Mouse (Mus musculus) ES-CJ7 (cell line): ENCODE measurements around the gene Foxn3.

Experiments
- DNase-seq: peaks from one replicate; pipeline ENCODE4 v3.0.0; 2011; ENCODE audit warnings: low read depth, low spot score

The Foxn3 gene

GRCm38 (mm10) chr12:99415538-99415937 lies 147.8 kb downstream of the Foxn3 start:
- DNase-seq: no peak

DNA sequence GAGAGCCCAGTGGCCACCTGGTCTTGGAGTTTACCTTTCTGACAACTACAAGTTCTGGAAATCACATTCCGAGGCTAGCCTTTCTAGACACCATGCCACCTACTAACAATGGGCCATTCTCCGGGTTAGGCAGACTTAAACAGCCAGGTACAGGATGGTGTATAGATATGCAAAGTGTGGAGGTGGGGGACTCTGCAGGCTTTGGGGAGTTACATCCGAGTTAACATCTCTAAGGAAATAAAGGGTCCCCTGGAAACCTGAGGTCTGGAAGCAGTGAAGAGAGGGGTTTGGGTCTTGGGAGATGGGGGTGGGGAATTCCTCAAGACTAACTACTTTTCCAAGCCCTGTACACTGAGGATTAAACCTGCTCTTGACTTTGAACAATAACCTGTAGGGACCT lies 150.9 kb downstream of the Foxn3 start:
- DNase-seq: peak; percentile 92

GRCm38 (mm10) chr12:99412034-99412433 lies 151.3 kb downstream of the Foxn3 start:
- DNase-seq: peak; percentile 67

- no peak for DNase-seq
Observed at GRCm38 (mm10) chr12:99408651-99409050, 154.7 kb downstream of the Foxn3 start.

DNA sequence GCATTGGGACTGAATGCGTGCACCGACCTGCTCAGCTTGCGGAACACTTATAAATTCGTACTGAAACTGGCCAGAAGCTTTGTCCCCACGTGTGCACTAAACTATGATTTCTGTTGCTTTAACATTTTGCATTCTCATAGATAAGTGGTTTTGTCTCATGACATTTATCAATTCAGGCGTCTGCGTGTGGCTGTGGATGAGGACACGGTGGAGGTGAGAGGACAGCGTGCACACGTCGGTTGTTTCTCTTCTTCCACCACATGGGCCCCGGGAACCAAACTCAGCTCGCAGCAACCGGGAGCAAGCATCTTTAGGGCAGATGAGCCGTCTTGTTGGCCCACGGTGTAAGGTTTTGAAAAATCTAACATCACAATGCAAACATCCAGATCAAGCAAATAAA lies 155.3 kb downstream of the Foxn3 start:
- no peak for DNase-seq

DNA sequence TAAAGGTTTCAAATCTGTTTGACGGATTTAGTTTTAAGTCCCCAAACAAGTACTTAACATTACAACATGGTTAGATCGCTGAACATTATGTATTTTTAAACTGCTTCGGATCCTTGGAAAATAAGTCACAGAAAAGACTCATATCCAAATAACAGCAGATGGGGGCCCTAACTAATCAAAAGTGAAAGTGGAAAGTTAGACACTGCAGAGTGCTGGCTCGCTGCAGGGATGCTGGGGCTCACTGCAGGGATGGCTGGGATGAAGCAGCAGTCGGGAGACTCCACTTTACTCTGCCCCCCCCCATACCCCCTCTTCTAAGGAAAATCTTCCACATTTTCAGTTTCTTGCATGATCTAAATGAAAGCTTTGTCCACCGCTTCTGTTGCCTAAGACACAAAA lies 156.1 kb downstream of the Foxn3 start:
- DNase-seq: no peak

GRCm38 (mm10) chr12:99406697-99407317 lies 156.6 kb downstream of the Foxn3 start:
- DNase-seq: no peak

DNA sequence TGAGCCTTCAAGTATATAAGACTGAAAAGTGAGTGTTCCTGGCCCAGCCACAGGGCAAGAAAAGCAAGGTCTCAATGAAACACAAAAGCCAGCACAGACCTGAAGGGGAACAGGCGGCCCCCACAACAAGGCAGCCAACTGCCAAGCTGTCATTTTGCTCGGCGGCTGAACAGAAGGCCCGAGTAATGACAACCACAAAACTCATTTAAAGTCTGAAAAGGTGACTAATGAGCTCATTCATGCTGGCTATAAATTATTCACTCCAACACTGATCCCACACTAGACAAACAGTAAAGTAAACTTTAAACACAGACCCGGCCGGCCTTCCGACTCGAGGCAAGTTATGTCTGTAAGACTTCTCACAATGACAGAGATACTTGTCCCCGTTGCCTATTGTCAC lies 157.1 kb downstream of the Foxn3 start:
- DNase-seq: no peak

DNA sequence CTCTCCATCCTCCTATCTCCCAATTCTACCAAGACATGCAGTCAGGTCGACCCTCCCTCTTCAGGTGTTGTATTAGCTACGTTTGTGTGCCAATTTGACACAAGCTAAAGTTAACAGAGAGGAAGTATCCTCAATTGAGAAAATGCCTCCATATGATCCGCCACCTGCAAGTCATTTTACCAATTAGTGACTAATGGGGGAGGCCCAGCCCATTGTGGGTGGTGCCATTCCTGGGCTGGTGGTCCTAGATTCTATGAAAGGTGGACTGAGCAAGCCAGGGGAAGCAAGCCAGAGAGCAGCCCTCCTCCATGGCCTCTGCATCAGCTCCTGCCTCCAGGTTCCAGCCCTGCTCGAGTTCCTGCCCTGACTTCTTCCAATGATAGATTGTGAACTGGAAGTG lies 158.0 kb downstream of the Foxn3 start:
- no peak for DNase-seq

DNA sequence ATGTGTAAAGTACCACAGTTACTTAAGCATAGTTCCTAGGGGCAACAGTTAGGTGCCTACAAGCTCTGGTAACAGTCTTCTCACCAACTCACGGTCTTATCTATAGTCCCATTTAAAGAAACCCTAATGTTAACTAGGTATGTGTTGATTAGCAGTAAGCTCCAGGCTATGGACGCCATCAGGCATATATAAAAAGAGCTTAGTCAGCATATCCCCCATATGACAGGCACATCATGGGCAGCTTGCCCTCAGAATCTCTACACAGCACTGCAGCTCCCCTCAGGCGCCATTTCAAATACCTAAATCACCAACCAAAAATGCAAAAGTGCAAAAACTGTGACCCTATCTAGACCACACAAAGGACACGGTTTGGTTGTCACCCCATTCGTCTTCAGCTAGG lies 160.4 kb downstream of the Foxn3 start:
- DNase-seq: no peak

DNA sequence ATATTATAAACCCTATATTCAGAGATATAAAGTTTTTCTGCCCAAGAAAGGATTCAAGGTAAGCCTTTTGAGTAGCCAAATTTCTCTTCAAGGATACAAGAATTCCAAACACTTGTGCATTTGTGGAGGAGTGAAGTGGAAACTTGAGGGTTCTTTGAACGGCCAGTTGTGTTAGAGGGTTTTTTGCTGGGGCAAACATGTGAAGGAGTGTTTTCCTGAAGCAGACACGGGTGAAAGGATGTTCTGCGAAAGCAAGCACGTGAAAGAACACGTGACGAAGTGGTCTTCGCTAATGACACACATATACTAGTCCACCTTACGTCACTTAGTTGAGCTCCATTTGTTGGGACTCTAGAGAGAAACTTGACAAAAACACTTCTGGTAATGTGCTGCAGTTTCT lies 162.5 kb downstream of the Foxn3 start:
- DNase-seq: no peak

GRCm38 (mm10) chr12:99399575-99399974 lies 163.8 kb downstream of the Foxn3 start:
- no peak for DNase-seq

- DNase-seq: no peak
Observed at GRCm38 (mm10) chr12:99396461-99396860, 166.9 kb downstream of the Foxn3 start.

GRCm38 (mm10) chr12:99395082-99395481 lies 168.3 kb downstream of the Foxn3 start:
- DNase-seq: no peak

GRCm38 (mm10) chr12:99394676-99395075 lies 168.7 kb downstream of the Foxn3 start:
- no peak for DNase-seq

- peak; percentile 29 for DNase-seq
Observed at GRCm38 (mm10) chr12:99393867-99394630, 169.3 kb downstream of the Foxn3 start.

DNA sequence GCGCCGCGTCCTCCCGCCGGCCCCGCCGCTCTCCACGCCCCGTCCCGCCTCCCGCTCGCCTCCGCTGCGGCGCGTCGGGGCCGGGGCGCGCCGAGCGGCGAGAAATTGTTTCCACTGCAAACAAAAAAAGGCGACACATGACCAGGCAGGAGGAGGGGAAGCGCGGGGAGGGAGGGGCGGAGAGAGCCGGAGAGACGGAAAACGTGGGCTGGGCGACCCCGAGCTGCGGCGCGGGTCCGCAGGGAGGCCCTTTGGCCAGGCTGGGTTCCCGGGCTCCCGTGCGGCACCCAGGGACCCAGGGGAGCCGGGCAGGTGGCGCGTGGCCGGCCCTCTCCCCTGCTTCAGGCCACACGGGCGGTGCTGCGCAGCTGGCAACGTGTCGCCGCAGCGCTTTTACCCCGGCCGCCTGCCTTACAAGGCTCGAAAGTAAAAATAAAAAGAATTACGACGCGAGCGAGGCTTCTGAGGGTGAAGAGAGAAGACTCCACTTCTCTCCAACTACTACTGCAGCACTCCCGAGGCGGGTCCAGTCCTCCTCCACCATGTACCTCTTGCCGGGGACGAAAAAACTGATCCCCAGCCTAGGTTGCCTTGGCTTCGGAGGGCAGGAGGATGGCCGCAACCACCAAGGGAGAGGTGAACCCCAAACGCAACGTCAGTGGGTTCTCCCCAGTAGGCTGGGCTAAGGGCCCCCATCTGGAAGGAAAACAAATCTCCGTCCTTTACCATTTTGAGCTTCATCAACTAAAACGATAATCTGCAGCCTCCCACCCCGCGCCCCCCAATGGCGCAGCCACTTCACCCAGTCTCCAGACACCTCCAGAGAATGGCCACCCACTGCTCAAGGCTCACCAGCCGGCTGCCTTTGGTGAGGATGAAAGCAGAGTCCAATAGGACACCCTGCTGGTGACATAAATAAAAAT lies 170.2 kb downstream of the Foxn3 start:
- DNase-seq: peak; percentile 79

DNA sequence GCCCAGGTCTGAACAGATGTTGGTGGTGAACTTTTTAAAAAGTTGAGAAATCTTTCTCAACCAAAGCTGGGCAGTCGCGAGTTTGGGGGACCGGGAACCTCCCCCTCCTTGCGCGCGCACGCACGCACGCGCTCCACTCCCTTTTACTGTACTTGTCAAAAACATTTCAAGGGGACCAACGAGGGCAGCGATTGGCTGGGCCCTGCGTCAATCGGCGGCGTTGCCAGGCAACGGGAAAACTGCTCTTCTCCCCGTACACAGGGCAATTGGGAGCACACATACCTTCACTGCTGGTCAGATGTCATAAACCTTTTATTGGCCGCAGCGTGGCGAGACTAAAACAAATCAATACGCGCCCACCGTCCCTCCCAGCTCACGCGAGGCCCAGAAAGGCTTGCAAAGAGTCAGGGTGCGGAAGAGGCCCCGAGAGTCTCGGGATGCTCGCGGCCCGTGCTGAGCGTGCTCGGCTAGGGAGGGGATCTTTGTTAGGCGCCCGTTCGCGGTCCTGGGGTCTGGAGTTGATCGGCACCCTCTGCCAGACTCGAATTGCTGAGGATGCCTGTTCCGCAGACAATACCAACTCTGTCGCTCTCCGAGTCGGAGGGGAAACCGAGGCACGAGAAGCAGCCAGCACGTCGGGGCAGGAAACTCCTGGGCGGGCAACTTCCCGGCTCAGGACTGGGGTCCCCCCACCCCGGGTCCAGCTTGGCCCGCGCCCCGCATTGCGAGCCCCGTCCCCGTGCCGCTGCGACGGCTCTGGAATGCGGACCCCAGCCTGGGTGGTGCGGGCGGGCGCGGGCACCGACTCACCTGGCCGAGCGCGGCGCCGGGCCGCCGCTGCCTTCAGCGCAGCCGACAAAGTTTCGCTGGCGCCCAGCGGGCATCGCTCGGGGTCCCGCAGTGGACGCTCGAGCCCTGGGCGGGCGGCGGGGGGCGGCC lies 171.2 kb downstream of the Foxn3 start:
- peak; percentile 99 for DNase-seq

- DNase-seq: no peak
Observed at GRCm38 (mm10) chr12:99390429-99390828, 173.0 kb downstream of the Foxn3 start.

GRCm38 (mm10) chr12:99389244-99389643 lies 174.1 kb downstream of the Foxn3 start:
- no peak for DNase-seq
